Mouse (Mus musculus): ENCODE data around the gene Pml. TPM values are rescaled to one million over a fixed set of nuclear protein-coding genes. Genes with fewer than 3 reads are reported as not detected.

Pml gene
- polyA plus RNA-seq, 1 experiment = 200 TPM

DNA sequence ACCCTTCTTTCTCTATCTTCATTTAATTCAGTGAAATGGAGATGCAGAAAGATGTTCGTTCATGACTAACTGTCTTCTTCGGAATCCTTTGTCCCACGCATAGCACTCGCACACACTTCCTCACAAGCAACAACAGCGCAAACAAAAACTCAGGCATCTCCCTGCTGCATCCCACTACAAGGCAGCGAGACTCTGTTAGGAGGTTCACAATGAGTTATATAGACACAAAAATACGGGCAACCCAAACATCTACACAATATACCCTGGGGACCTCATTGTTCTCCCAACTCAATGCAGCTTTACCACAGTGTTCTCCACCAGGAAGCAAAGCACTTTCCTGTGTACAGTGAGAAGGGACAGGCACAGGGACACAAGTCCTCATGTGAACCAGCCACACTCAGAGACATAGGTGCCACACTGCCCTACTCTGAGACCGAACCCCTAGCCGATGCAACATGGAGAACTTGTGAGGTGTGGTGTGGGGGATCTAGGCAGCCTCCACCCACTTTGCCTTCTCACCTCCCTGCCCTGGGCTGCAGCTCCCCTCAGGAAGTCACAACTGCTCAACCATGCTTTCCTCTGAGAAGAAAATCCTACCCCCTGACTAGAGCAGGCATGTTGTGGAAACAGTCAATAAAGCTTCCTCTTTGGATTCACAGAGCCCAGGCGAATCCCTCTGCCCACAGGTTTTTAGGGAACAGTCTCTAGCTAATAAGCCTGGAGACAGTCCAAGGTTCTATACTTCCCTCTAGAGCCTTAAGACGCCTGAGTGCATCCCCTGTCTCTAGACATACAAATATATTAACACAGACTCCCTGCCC is 49.1 kb downstream of the Pml start:
- Histone ChIP-seq H3K4me3 (ENCODE audit: low read depth, low read length) (no peak overlapping the region), H3K4me1 (ENCODE audit: control insufficient read depth, insufficient read depth, low read length) (no peaks in the 10 kb centered on the region), H3K36me3 (ENCODE audit: control insufficient read depth, insufficient read depth, low read length, poor library complexity, severe bottlenecking) (no peaks in the 10 kb centered on the region), H3K9me3 (replicated peaks; ENCODE audit: control insufficient read depth, insufficient read depth, low read length, poor library complexity, severe bottlenecking) (no peaks in the 10 kb centered on the region), H3K27ac (ENCODE audit: insufficient read depth, low read length) (no peak overlapping the region), H3K9ac (ENCODE audit: low read depth, poor library complexity, severe bottlenecking) (no peak overlapping the region), H3K27me3 (ENCODE audit: control insufficient read depth, insufficient read depth, low read length, poor library complexity, severe bottlenecking) (peaks cover 7% of the 10 kb centered on the region; the same call in 1 of the 2 replicates)
- TF ChIP-seq CTCF (IDR thresholded peaks at IDR 0.05; ENCODE audit: low read depth, low read length) (no peak), POLR2A (IDR thresholded peaks at IDR 0.05; ENCODE audit: insufficient read depth, low read length) (no peak)

DNA sequence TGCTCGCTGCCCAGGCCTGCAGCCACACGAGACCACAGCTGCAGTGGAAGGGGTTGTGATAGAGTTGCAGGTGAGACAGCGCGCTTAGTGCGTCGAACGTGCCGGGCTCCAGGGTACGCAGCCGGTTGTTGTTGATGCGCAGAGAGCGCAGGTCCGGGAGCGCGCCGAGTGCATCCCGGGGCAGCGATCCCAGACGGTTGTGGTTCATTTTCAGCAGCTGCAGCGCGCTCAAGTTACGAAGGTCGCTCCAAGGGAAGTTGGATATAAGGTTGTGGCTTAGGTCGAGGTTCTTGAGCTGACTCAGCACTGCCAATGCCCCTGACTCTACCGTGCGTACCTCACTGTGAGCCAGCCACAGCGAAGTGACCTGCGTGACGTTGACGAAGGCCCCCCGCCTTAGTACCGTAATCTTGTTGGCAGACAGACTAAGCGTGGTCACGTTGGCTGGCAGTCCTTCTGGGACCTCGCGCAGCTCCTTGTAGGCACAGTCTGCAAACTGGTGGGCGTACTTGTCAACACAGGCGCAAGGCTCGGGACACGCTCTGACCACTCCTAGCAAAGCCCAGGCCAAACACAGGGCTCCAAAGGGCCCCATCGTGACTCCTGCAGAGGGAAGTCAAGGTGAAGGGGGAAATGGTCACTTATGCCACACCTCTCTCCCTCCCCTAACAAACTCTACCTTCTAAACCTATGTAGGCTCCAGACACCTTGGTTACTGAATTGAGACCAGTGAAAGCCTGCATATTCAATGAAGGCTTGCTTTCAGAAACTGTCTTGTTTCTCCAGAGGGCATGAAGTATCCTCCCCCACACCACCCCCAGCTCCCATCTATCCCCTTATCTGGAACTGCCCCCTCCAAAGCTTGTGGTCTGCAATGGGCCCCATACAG is 50.0 kb downstream of the Pml start:
- TF ChIP-seq POLR2A (IDR thresholded peaks at IDR 0.05; ENCODE audit: insufficient read depth, low read length) (no peak), CTCF (IDR thresholded peaks at IDR 0.05; ENCODE audit: low read depth, low read length) (no peak)
- Histone ChIP-seq H3K4me3 (ENCODE audit: low read depth, low read length) (peak overlapping the region; percentile 5), H3K27me3 (ENCODE audit: control insufficient read depth, insufficient read depth, low read length, poor library complexity, severe bottlenecking) (peaks cover 7% of the 10 kb centered on the region; the same call in 1 of the 2 replicates), H3K36me3 (ENCODE audit: control insufficient read depth, insufficient read depth, low read length, poor library complexity, severe bottlenecking) (no peaks in the 10 kb centered on the region), H3K9me3 (replicated peaks; ENCODE audit: control insufficient read depth, insufficient read depth, low read length, poor library complexity, severe bottlenecking) (no peaks in the 10 kb centered on the region), H3K27ac (ENCODE audit: insufficient read depth, low read length) (no peak overlapping the region), H3K4me1 (ENCODE audit: control insufficient read depth, insufficient read depth, low read length) (no peaks in the 10 kb centered on the region), H3K9ac (ENCODE audit: low read depth, poor library complexity, severe bottlenecking) (no peak overlapping the region)

GRCm38 (mm10) chr9:58198801-58199371 is 50.7 kb downstream of the Pml start:
- Histone ChIP-seq H3K27me3 (ENCODE audit: control insufficient read depth, insufficient read depth, low read length, poor library complexity, severe bottlenecking) (peaks cover 7% of the 10 kb centered on the region; the same call in 1 of the 2 replicates), H3K9me3 (replicated peaks; ENCODE audit: control insufficient read depth, insufficient read depth, low read length, poor library complexity, severe bottlenecking) (no peaks in the 10 kb centered on the region), H3K9ac (ENCODE audit: low read depth, poor library complexity, severe bottlenecking) (no peak overlapping the region), H3K4me3 (ENCODE audit: low read depth, low read length) (peak overlapping the region; percentile 5), H3K4me1 (ENCODE audit: control insufficient read depth, insufficient read depth, low read length) (no peaks in the 10 kb centered on the region), H3K36me3 (ENCODE audit: control insufficient read depth, insufficient read depth, low read length, poor library complexity, severe bottlenecking) (no peaks in the 10 kb centered on the region), H3K27ac (ENCODE audit: insufficient read depth, low read length) (no peak overlapping the region)
- TF ChIP-seq POLR2A (IDR thresholded peaks at IDR 0.05; ENCODE audit: insufficient read depth, low read length) (no peak), CTCF (IDR thresholded peaks at IDR 0.05; ENCODE audit: low read depth, low read length) (no peak), EP300 (IDR thresholded peaks at IDR 0.05; ENCODE audit: insufficient read depth, low read depth, low read length) (no peak)

- Histone ChIP-seq H3K27me3 (ENCODE audit: control insufficient read depth, insufficient read depth, low read length, poor library complexity, severe bottlenecking) (peaks cover 7% of the 10 kb centered on the region; the same call in 1 of the 2 replicates), H3K9me3 (replicated peaks; ENCODE audit: control insufficient read depth, insufficient read depth, low read length, poor library complexity, severe bottlenecking) (no peaks in the 10 kb centered on the region), H3K27ac (ENCODE audit: insufficient read depth, low read length) (no peak overlapping the region), H3K4me3 (ENCODE audit: low read depth, low read length) (peak overlapping the region; percentile 21), H3K36me3 (ENCODE audit: control insufficient read depth, insufficient read depth, low read length, poor library complexity, severe bottlenecking) (no peaks in the 10 kb centered on the region), H3K9ac (ENCODE audit: low read depth, poor library complexity, severe bottlenecking) (no peak overlapping the region), H3K4me1 (ENCODE audit: control insufficient read depth, insufficient read depth, low read length) (no peaks in the 10 kb centered on the region)
- TF ChIP-seq EP300 (IDR thresholded peaks at IDR 0.05; ENCODE audit: insufficient read depth, low read depth, low read length) = no peak
- no peak for TF ChIP-seq POLR2A (IDR thresholded peaks at IDR 0.05; ENCODE audit: insufficient read depth, low read length)
- peak; percentile 55 for TF ChIP-seq CTCF (IDR thresholded peaks at IDR 0.05; ENCODE audit: low read depth, low read length)
Measured at GRCm38 (mm10) chr9:58197781-58198701, 51.5 kb downstream of the Pml start.

All from ES-Bruce4 (cell line).